Mouse (Mus musculus) erythroblast, embryonic 14.5 days (primary cell): ENCODE measurements around the gene Dtnb.

Experiments used
- GATA1 ChIP-seq: IDR thresholded peaks from 2 replicates; pipeline ENCODE4 v1.6.1; 2012; ENCODE audit warnings: low read length, inconsistent platforms, mixed read lengths
- TAL1 ChIP-seq: IDR thresholded peaks from 3 replicates; pipeline ENCODE4 v1.6.1; 2012; ENCODE audit warnings: low read length, inconsistent platforms, mixed read lengths

DNA sequence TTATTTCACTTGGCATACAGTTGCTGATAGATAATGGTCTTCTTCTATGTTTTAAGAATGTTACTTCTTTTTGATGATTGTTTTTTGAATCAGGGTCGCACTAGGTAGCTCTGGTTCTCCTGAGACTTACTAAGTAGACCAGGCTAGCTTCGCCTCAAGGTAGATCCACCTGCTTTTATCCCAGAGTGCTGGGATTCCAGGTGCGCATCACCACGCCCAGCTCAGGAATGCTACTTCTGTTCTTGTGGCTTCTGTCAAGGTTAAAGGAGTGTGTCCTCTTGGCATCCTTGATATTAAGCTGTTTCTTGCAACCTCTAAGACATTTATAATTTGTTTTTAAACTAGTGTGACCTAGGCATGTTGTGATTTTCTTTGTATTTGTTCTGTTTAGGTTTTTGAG, 30.6 kb downstream of the Dtnb start:
- TF ChIP-seq GATA1 (no peak), TAL1 (no peak)
